Mouse (Mus musculus): ENCODE results near the gene Tubal3.
A peak's percentile ranks its signal among the peaks of the same experiment; 100 is the strongest.
"Not testable (repeated sequence)": the region's sequence is repeated elsewhere in the genome, so short reads cannot be mapped to it uniquely, and the experiment has no call there.

The Tubal3 gene

DNA sequence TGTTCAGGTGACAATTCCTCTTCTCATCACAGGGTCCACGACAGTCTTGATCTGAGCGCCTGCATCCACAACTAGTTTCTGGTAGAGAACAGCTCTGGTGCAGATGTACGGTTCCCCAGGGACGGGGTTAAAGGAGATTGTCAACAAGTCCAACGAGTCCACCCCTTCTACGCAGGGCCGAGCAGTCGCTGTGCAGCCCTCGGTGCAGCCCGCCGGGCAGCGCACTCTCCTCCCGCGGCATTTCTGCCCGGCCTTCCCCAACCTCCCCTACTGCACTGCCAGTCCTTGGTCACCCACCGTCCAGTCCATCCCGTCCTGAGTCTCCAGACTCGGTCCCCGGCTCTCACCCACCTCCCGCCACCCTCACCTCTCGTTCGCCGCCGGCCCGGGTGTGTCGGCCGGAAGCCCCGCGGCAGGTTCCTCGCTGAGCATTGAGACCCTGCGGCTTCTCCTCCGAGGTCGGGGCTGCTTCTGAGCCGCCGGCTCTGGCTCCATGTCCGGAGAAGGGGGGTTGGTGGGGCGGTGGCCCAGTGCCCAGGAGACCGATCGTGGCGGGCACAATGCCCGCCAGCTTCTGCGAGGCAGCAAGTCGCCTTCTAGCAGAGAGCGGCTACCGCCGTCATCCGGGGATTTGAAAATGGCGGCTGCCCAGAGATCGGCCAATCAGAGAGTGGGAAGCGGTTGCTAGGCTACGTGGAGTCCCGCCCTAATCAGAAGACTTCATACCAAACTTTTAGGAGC lies at the start of gene Tubal3, which contains the start of gene Net1:
TSS of gene Tubal3 (plus strand) at position 704 of the 741 bp plus-strand sequence.
TSS of gene Net1 (minus strand) at position 650 of the 741 bp plus-strand sequence.
- peak; percentile 55 for DNase-seq (ENCODE audit: low spot score)

- DNase-seq (ENCODE audit: low spot score): no peak
Observed at GRCm38 (mm10) chr13:3869901-3870300, 48.2 kb upstream of the Tubal3 start.

DNA sequence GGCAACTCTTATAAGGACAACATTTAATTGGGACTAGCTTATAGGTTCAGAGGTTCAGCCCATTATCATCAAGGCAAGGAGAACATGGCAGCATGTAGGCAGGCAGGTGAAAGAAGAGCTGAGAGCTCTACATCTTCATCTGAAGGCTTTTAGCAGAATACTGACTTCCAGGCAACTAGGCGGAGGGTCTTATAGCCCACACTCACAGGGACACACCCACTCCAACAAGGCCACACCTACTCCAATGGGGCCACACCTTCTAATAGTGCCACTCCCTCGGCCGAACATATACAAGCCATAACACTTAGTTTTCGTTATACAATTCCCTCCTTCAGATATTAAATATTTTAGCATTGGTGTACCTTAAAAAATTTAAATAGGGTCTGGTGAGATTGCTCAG lies 45.2 kb upstream of the Tubal3 start:
- DNase-seq (ENCODE audit: low spot score): no peak

DNA sequence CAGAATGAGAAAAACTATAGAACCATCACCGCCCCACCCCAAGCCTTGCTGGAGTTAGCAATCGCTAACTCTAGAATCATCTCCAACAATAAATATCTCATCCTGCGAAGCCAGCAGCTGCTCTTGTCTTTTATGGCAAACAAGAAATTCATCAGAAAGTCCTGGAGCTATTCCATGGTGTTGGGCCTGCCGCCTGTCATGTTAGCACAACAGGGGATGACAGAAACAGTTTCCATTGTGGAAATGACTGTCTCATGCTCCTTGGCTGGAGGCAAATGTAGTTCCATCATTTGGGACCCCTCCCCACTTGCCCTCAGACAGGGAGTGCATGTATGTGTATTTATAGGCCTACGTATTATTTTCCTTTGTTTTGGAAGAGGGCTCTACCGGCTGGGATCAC lies 41.6 kb upstream of the Tubal3 start:
- DNase-seq (ENCODE audit: low spot score): no peak

DNA sequence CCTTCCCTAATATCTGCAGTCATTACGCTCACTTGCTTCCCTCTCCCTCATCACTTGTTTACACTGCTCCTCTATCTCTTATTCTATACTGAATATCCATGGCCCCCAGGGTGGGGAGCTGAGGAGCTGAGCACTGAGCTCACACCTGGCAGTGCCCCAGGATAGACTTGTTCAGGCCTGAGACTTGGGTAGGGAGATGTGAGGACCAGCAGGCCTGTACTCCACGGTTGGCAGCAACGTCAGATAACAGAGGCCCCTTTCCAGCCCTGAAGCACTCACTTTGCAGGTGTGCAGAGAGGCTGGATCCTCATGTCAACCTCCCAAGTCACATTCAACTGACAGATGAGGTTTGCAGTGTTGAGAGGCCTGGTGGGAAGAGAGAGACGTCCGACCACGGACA lies 40.9 kb upstream of the Tubal3 start:
- DNase-seq (ENCODE audit: low spot score): no peak

GRCm38 (mm10) chr13:3877679-3878220 lies 40.3 kb upstream of the Tubal3 start:
- DNase-seq (ENCODE audit: low spot score): no peak

GRCm38 (mm10) chr13:3886663-3887062 lies 31.4 kb upstream of the Tubal3 start:
- DNase-seq (ENCODE audit: low spot score): no peak

DNA sequence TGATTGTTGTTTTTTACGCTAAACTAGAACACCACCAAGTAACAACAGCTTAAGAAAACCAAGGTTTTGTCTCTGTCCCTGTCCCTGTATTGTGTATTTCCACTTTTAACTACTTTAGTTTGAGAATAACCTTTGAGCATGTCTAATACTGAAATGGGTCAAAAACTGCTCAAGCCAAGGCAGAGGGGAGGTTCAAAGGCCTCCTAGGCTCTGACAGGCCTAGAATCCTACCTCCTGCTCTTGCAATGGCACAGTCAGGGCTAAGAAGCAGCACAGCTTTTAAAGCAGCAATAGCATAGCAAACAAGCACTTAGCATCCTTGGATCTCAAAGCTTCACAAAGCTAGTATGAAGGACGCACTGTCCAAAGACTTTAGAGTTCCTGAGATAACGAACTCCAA lies 29.0 kb upstream of the Tubal3 start:
- DNase-seq (ENCODE audit: low spot score): no peak

- DNase-seq (ENCODE audit: low spot score): no peak
Observed at GRCm38 (mm10) chr13:3890061-3890460, 28.0 kb upstream of the Tubal3 start.

DNA sequence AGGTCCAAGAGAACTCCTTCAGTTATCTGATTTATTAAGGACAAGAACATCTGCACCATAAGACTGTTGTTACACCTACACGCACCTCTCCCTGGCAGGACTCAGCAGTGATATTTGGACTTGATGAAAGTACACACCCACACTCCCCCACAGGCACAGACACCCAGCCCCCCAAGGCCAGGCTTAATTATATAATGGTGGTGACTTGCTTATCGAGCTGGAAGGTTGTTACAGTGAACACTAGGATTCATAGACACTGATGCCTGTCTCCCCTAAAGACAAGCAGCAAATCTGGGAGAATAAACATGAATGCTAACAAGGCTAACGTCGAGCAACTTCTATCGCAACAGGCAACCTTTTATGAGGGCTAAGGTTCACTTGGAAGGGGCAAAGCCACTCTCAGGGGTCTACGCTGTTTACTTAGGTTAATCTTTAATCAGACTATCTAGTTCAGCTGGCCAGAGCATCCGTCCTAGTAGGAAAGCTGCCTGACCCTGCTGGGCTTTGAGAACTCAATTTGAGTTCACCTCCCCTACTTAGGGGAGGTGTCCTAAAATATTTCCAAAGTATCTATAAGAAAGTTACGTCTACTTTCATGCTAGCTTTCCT lies 26.5 kb upstream of the Tubal3 start:
- no peak for DNase-seq (ENCODE audit: low spot score)

- DNase-seq (ENCODE audit: low spot score): no peak
Observed at GRCm38 (mm10) chr13:3892601-3893000, 25.5 kb upstream of the Tubal3 start.

DNA sequence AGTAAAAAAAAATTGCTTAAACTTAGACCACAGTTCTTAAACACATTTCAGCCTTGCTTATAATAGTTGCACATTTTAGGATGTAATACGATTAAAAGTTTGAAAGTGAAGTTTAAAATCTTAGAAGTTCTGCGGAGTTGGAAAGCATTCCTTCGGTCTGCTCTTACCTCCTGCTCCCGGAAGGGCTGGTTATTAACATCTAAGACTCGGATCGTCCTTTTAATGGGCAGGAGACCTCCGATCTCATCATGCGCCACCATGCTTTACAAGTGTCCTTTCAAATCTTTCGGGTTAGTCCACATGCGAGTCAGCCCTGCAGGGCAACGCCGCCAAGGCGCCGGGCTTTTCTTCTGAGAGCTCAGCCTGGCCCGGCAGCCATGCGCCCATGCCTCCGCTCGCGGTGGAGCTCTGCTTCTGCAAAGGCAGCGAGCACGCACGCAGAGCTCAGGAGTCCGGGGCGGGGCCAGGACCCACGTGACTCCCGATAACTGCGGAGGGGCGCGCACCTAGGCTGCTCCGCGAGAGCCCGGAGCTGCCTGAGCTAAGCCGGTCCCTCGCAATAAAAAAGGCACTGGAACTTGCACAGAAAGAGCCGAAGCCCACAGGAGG lies 24.8 kb upstream of the Tubal3 start:
- peak; percentile 84 for DNase-seq (ENCODE audit: low spot score)

GRCm38 (mm10) chr13:3894549-3894948 lies 23.5 kb upstream of the Tubal3 start:
- DNase-seq (ENCODE audit: low spot score): no peak

GRCm38 (mm10) chr13:3895397-3895980 lies 22.6 kb upstream of the Tubal3 start:
- no peak for DNase-seq (ENCODE audit: low spot score)

- no peak for DNase-seq (ENCODE audit: low spot score)
Observed at GRCm38 (mm10) chr13:3896032-3896431, 22.0 kb upstream of the Tubal3 start.

DNA sequence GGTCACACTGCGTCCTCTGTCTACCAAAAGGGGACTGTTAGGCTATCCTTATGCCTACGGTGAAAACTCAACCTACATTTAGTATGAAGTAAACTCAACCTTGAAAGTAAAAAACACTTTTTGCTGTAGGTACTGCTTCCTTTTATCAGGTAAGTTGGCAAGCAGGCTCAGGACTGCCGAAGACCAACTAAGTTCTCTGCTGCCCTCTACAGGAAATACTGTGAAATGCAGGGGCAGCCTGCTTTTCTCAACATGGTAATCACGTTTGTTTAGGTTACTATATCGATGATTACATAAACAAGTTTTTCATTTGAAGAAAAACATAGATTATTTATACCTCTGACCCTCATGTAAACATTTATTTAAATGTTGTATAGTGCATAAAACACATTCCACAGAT lies 21.2 kb upstream of the Tubal3 start:
- peak; percentile 64 for DNase-seq (ENCODE audit: low spot score)

DNA sequence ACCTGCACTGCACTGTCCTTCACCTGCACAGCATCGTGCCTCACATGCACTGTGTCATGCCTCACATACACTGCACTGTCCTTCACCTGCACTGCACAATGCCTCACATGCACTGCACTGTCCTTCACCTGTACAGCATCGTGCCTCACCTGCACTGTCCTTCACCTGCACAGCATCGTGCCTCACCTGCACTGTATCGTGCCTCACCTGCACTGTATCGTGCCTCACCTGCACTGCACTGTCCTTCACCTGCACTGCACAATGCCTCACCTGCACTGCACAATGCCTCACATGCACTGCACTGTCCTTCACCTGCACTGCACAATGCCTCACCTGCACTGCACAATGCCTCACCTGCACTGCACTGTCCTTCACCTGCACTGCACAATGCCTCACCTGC lies 19.9 kb upstream of the Tubal3 start:
- DNase-seq (ENCODE audit: low spot score): not testable (repeated sequence)

DNA sequence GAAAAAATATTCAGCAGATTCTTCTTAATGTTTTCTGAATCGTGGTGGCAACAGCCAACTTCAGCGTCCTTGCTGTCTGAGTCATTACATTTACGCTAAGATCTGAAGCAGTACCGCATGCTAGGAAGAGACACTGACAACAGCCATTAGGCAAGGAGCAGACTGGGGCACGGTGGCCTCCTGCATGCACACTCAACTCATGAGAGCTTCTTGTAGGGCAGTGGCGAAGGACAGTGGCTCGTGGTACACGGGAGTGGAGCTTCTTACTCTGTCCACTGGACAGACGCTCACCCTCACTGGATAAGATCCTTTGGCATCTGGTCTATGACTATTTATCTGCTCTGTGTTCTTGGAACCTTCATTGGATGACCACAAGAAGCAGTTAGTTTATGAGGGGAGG lies 18.8 kb upstream of the Tubal3 start:
- DNase-seq (ENCODE audit: low spot score): no peak

GRCm38 (mm10) chr13:3907151-3907696 lies 10.8 kb upstream of the Tubal3 start:
- DNase-seq (ENCODE audit: low spot score): no peak

DNA sequence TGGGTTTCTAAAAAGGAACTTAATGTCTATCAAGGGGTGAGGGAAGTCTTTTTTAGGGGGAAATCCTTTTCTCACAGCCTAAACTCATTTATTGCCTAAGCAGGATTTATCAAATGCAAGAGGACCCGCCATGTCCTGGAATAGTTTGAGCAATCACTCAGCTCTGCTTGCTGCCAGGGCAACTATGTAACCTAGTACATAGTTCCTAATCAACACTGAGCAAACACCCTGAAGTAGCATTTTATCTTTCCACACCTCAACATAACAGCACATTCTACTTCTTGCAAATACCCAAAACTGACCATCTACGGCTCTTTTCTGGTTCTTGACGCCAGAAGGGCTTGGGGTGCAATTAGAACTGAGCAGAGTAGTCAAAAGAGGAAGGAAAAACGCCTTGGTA lies 9.8 kb upstream of the Tubal3 start:
- DNase-seq (ENCODE audit: low spot score): no peak

- no peak for DNase-seq (ENCODE audit: low spot score)
Observed at GRCm38 (mm10) chr13:3910356-3910755, 7.7 kb upstream of the Tubal3 start.

DNA sequence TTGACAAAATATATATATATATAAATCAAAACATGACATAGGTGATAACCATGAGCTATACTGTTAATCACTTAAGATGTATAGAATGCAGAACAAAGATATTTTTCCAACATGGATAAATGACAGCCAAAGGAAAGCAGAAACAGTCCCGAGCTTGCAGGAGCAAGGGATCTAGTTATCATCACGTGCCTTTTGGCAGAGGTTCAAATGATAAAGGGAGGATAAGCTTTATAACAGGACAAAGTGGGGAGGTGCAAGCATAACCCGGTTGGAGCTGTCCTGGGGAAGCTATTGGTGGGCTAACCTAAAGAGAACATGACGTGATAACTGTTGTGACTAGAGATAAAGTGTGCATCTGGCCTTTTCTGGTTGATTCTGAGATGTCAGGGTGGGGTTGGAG lies 4.6 kb upstream of the Tubal3 start:
- no peak for DNase-seq (ENCODE audit: low spot score)
